ENCODE assay signal across 21 mouse cellular contexts in genomic region chr1:186217198-186217597, GRCm38 (mm10).
A peak's percentile ranks its signal among the peaks of the same experiment; 100 is the strongest.
DNase-seq lines count a peak whose midpoint lies in the region; ATAC-seq and TF ChIP-seq lines count a peak whose summit lies in the region.
"Had no signal": no experiment of that assay in that cellular context is flagged by ENCODE, and none has a peak within 500 bp of the region (broad histone marks: within the 10 kb centered on the region; RNA-seq: fewer than 3 reads in every experiment).

No protein-coding gene starts in this region.

- H3K4me1 ChIP-seq in forebrain, embryonic 11.5 days (replicated peaks; ENCODE audit: control insufficient read depth, insufficient read depth, low read length): peaks cover 4% of the 10 kb centered on the region; the same call in 1 of the 2 replicates
- peaks cover 6% of the 10 kb centered on the region; the same call in 1 of the 2 replicates for H3K4me1 ChIP-seq in forebrain, embryonic 10.5 days
- H3K4me1 ChIP-seq in neural tube, embryonic 13.5 days (replicated peaks): peaks cover 10% of the 10 kb centered on the region
- no peaks in the 10 kb centered on the region for H3K4me1 ChIP-seq in hindbrain, postnatal 0 days (ENCODE audit: insufficient read depth, low read length)
- no peaks in the 10 kb centered on the region for H3K4me1 ChIP-seq in liver, embryonic 12.5 days
- H3K4me1 ChIP-seq: limb, embryonic 13.5 days; liver, embryonic 15.5 days; stomach, embryonic 15.5 days had no signal

- DNase-seq in forebrain, embryonic 11.5 days (ENCODE audit: low spot score): no peak
- DNase-seq in forebrain, embryonic 10.5 days (ENCODE audit: extremely low spot score, low spot score): no peak
- no peak for DNase-seq in neural tube, embryonic 10.5 days (ENCODE audit: extremely low spot score, low spot score)
- peak; percentile 53 for DNase-seq in hindbrain, postnatal 0 days (ENCODE audit: low spot score)
- DNase-seq in right cerebral cortex, postnatal 36 days (ENCODE audit: low spot score in 2 of 2): no peak
- DNase-seq in adrenal gland, postnatal 25 days: no peak
- DNase-seq: cerebellum, postnatal 36 days; heart, adult 18-20 months; kidney, adult 18-20 months; kidney, postnatal 10 days; lung, postnatal 10 days; right cerebral cortex, adult 18-20 months; thymus, adult 2 months had no signal

- 12% methylated on average over 3 of the region's 3 CpGs for WGBS in forebrain, embryonic 11.5 days
- 19% methylated on average over 3 of the region's 3 CpGs for WGBS in forebrain, embryonic 10.5 days
- 12% methylated on average over 3 of the region's 3 CpGs for WGBS in neural tube, embryonic 13.5 days
- 18% methylated on average over 3 of the region's 3 CpGs for WGBS in hindbrain, postnatal 0 days
- WGBS in liver, embryonic 12.5 days (ENCODE audit: insufficient replicate concordance): 20% methylated on average over 3 of the region's 3 CpGs

- H3K4me3 ChIP-seq in forebrain, embryonic 11.5 days (ENCODE audit: low read depth, low read length): no peak overlapping the region
- no peak overlapping the region for H3K4me3 ChIP-seq in forebrain, embryonic 10.5 days
- no peak overlapping the region for H3K4me3 ChIP-seq in neural tube, embryonic 13.5 days
- no peak overlapping the region for H3K4me3 ChIP-seq in hindbrain, postnatal 0 days (ENCODE audit: low read length)
- no peak overlapping the region for H3K4me3 ChIP-seq in liver, embryonic 12.5 days
- H3K4me3 ChIP-seq: limb, embryonic 13.5 days; liver, embryonic 15.5 days; myocyte; stomach, embryonic 15.5 days had no signal

- H3K9me3 ChIP-seq in forebrain, embryonic 11.5 days (ENCODE audit: control insufficient read depth, low read length): no peaks in the 10 kb centered on the region
- no peaks in the 10 kb centered on the region for H3K9me3 ChIP-seq in forebrain, embryonic 10.5 days
- H3K9me3 ChIP-seq in neural tube, embryonic 13.5 days: no peaks in the 10 kb centered on the region
- H3K9me3 ChIP-seq in hindbrain, postnatal 0 days (ENCODE audit: low read length): no peaks in the 10 kb centered on the region
- peaks cover 4% of the 10 kb centered on the region; the same call in 1 of the 2 replicates for H3K9me3 ChIP-seq in liver, embryonic 12.5 days (replicated peaks)
- H3K9me3 ChIP-seq: liver, embryonic 15.5 days; stomach, embryonic 15.5 days had no signal

- 0 out of 2 replicates have a peak overlapping the region, but pooled peaks have one; percentile 39 for H3K27ac ChIP-seq in forebrain, embryonic 11.5 days (ENCODE audit: low read depth, low read length)
- H3K27ac ChIP-seq in forebrain, embryonic 10.5 days: no peak overlapping the region; the same call in 1 of the 2 replicates
- no peak overlapping the region for H3K27ac ChIP-seq in neural tube, embryonic 13.5 days (replicated peaks)
- H3K27ac ChIP-seq in hindbrain, postnatal 0 days: no peak overlapping the region
- H3K27ac ChIP-seq in liver, embryonic 12.5 days: no peak overlapping the region
- H3K27ac ChIP-seq: limb, embryonic 13.5 days; liver, embryonic 15.5 days; stomach, embryonic 15.5 days had no signal

- H3K27me3 ChIP-seq in forebrain, embryonic 11.5 days (ENCODE audit: control insufficient read depth, insufficient read depth, low read length): no peaks in the 10 kb centered on the region
- H3K27me3 ChIP-seq in forebrain, embryonic 10.5 days (ENCODE audit: poor library complexity, severe bottlenecking): no peaks in the 10 kb centered on the region
- H3K27me3 ChIP-seq in neural tube, embryonic 13.5 days: no peaks in the 10 kb centered on the region
- H3K27me3 ChIP-seq in hindbrain, postnatal 0 days (ENCODE audit: insufficient read depth, low read length): no peaks in the 10 kb centered on the region
- no peaks in the 10 kb centered on the region for H3K27me3 ChIP-seq in liver, embryonic 12.5 days (replicated peaks)
- H3K27me3 ChIP-seq: limb, embryonic 13.5 days; liver, embryonic 15.5 days; Patski; stomach, embryonic 15.5 days had no signal

- no peak overlapping the region for H3K4me2 ChIP-seq in forebrain, embryonic 11.5 days (ENCODE audit: low read depth, low read length, severe bottlenecking)
- H3K4me2 ChIP-seq in neural tube, embryonic 13.5 days: no peak overlapping the region
- H3K4me2 ChIP-seq in hindbrain, postnatal 0 days (ENCODE audit: low read depth, low read length): no peak overlapping the region
- no peak overlapping the region for H3K4me2 ChIP-seq in liver, embryonic 12.5 days
- H3K4me2 ChIP-seq: limb, embryonic 13.5 days; liver, embryonic 15.5 days; stomach, embryonic 15.5 days had no signal

- no peaks in the 10 kb centered on the region for H3K36me3 ChIP-seq in forebrain, embryonic 11.5 days (ENCODE audit: control insufficient read depth, insufficient read depth, low read length)
- H3K36me3 ChIP-seq in forebrain, embryonic 10.5 days (replicated peaks): no peaks in the 10 kb centered on the region
- H3K36me3 ChIP-seq in neural tube, embryonic 13.5 days: no peaks in the 10 kb centered on the region
- no peaks in the 10 kb centered on the region for H3K36me3 ChIP-seq in hindbrain, postnatal 0 days (ENCODE audit: insufficient read depth, low read length)
- H3K36me3 ChIP-seq in liver, embryonic 12.5 days: no peaks in the 10 kb centered on the region
- H3K36me3 ChIP-seq: limb, embryonic 13.5 days; liver, embryonic 15.5 days; stomach, embryonic 15.5 days had no signal

- H3K9ac ChIP-seq in forebrain, embryonic 11.5 days (ENCODE audit: low read length): no peak overlapping the region
- no peak overlapping the region for H3K9ac ChIP-seq in neural tube, embryonic 13.5 days
- H3K9ac ChIP-seq in hindbrain, postnatal 0 days (replicated peaks; ENCODE audit: low read length): no peak overlapping the region
- no peak overlapping the region for H3K9ac ChIP-seq in liver, embryonic 12.5 days
- H3K9ac ChIP-seq: limb, embryonic 13.5 days; liver, embryonic 15.5 days; stomach, embryonic 15.5 days had no signal

- ATAC-seq in forebrain, embryonic 11.5 days (replicated peaks; ENCODE audit: low FRiP score): peak; percentile 93
- 0 out of 2 replicates have a peak, but pooled peaks have one; percentile 36 for ATAC-seq in neural tube, embryonic 13.5 days (ENCODE audit: low read depth)
- no peak for ATAC-seq in hindbrain, postnatal 0 days
- ATAC-seq in liver, embryonic 12.5 days: no peak
- ATAC-seq: activated CD4-positive, CD25-positive, alpha-beta regulatory T cell, adult 4 months; Patski had no signal

- TF ChIP-seq CTCF in hindbrain, postnatal 0 days (IDR thresholded peaks at IDR 0.05; ENCODE audit: low read depth): no peak

Comparison
In these comparisons a context has a peak if more than half of its experiments do, and no peak if none do; other contexts are left out.
1. ATAC-seq: peak in forebrain, embryonic 11.5 days (single experiment) and neural tube, embryonic 13.5 days (single experiment); none in hindbrain, postnatal 0 days (single experiment) and liver, embryonic 12.5 days (single experiment).